ENCODE assay signal across 10 mouse cellular contexts in genomic region chr17:12364426-12364735, GRCm38 (mm10). TPM values are rescaled to one million over a fixed set of nuclear protein-coding genes. Genes with fewer than 3 reads are reported as not detected.
A peak's percentile ranks its signal among the peaks of the same experiment; 100 is the strongest.
DNase-seq lines count a peak whose midpoint lies in the region; ATAC-seq and TF ChIP-seq lines count a peak whose summit lies in the region.
"Had no signal": no experiment of that assay in that cellular context is flagged by ENCODE, and none has a peak within 500 bp of the region (broad histone marks: within the 10 kb centered on the region; RNA-seq: fewer than 3 reads in every experiment).

No protein-coding gene starts in this region.

- no peaks in the 10 kb centered on the region for H3K36me3 ChIP-seq in kidney, embryonic 16.5 days (ENCODE audit: insufficient read depth, low read length)
- no peaks in the 10 kb centered on the region for H3K36me3 ChIP-seq in intestine, postnatal 0 days (ENCODE audit: control insufficient read depth, insufficient read depth)

- peak; percentile 9 for DNase-seq in embryo, embryonic 10 days (ENCODE audit: low spot score)
- no peak for DNase-seq in embryo, embryonic 11 days
- DNase-seq in thymus, postnatal 4 days, result peak; percentile 29
- DNase-seq in thymus, postnatal 0 days (ENCODE audit: low spot score), result no peak
- DNase-seq in left cerebral cortex, adult 2 months (ENCODE audit: extremely low spot score in 1 of 2, low spot score in 2 of 2), result peak; percentile 26 to 36
- no peak for DNase-seq in gastrocnemius, postnatal 10 days
- DNase-seq: gastrocnemius, adult 2 months; kidney, postnatal 10 days had no signal

- peak; percentile 31 for TF ChIP-seq CTCF in left cerebral cortex, adult 2 months (IDR thresholded peaks at IDR 0.05)
- TF ChIP-seq CTCF in intestine, postnatal 0 days (IDR thresholded peaks at IDR 0.05; ENCODE audit: low read depth), result no peak

- H3K9me3 ChIP-seq in kidney, embryonic 16.5 days (ENCODE audit: low read length), result no peaks in the 10 kb centered on the region
- H3K9me3 ChIP-seq in intestine, postnatal 0 days (ENCODE audit: control insufficient read depth), result no peaks in the 10 kb centered on the region

- H3K4me1 ChIP-seq in kidney, embryonic 16.5 days (ENCODE audit: insufficient read depth, low read length), result no peaks in the 10 kb centered on the region
- H3K4me1 ChIP-seq in intestine, postnatal 0 days (replicated peaks; ENCODE audit: control insufficient read depth, insufficient read depth, low read length), result no peaks in the 10 kb centered on the region

- intact Hi-C loops in left cerebral cortex, adult 2 months (cut with DNase I), result no loop called here

- no peak overlapping the region for H3K4me2 ChIP-seq in kidney, embryonic 16.5 days (replicated peaks; ENCODE audit: low read depth, low read length)
- no peak overlapping the region for H3K4me2 ChIP-seq in intestine, postnatal 0 days (replicated peaks; ENCODE audit: low read depth)

- H3K9ac ChIP-seq in kidney, embryonic 16.5 days (replicated peaks; ENCODE audit: low read length), result no peak overlapping the region
- no peak overlapping the region for H3K9ac ChIP-seq in intestine, postnatal 0 days (ENCODE audit: low read depth, low read length)

- H3K27me3 ChIP-seq in kidney, embryonic 16.5 days (ENCODE audit: insufficient read depth, low read length), result no peaks in the 10 kb centered on the region
- H3K27me3 ChIP-seq in intestine, postnatal 0 days (replicated peaks; ENCODE audit: control insufficient read depth, insufficient read depth, low read length), result no peaks in the 10 kb centered on the region

- WGBS in kidney, embryonic 16.5 days, result 65% methylated on average over 8 of the region's 8 CpGs
- WGBS in intestine, postnatal 0 days, result 71% methylated on average over 8 of the region's 8 CpGs

- H3K27ac ChIP-seq in left cerebral cortex, adult 2 months, result no peak overlapping the region
- H3K27ac ChIP-seq in kidney, embryonic 16.5 days (ENCODE audit: low read length), result no peak overlapping the region
- H3K27ac ChIP-seq in intestine, postnatal 0 days (ENCODE audit: low read depth, low read length), result no peak overlapping the region
- H3K27ac ChIP-seq: gastrocnemius, adult 2 months had no signal

- ATAC-seq in kidney, embryonic 16.5 days (ENCODE audit: low FRiP score, low TSS enrichment), result no peak
- no peak for ATAC-seq in intestine, postnatal 0 days

- no peak overlapping the region for H3K4me3 ChIP-seq in left cerebral cortex, adult 2 months
- no peak overlapping the region for H3K4me3 ChIP-seq in kidney, embryonic 16.5 days (ENCODE audit: low read length)
- H3K4me3 ChIP-seq in intestine, postnatal 0 days (ENCODE audit: low read depth, low read length), result no peak overlapping the region
- H3K4me3 ChIP-seq: gastrocnemius, adult 2 months had no signal

RNA-seq across cellular contexts. Expression of gene Plg, which starts 14.0 kb away (rescaled TPM):
- 0.05 TPM in 1 of 2 replicates, not detected in the other for polyA plus RNA-seq in thymus, postnatal 0 days (2015; fragmentation: Nextera tagmentation; extraction: Ambion mirVana)
- under 1 TPM in 1 of 2 experiments, not detected in 1; 0.11 TPM for total RNA-seq in left cerebral cortex, adult 2 months (2021)
- polyA plus RNA-seq in kidney, embryonic 16.5 days (2015; fragmentation: Nextera tagmentation; extraction: Ambion mirVana), result 0.75 and 1.0 TPM in 2 replicates
- 0.10 and 0.13 TPM in 2 replicates for polyA plus RNA-seq in intestine, postnatal 0 days (2015; fragmentation: Nextera tagmentation; extraction: Ambion mirVana)
- 1 to 10 TPM in 1 of 2 experiments, under 1 TPM in 1; 0.12 to 1.1 TPM for total RNA-seq in gastrocnemius, postnatal 10 days (2021)
- total RNA-seq: gastrocnemius, adult 2 months had no signal

RNA-seq across cellular contexts. Expression of gene Map3k4, which starts 45.8 kb away (rescaled TPM):
- polyA plus RNA-seq in thymus, postnatal 0 days (2015; fragmentation: Nextera tagmentation; extraction: Ambion mirVana), result 33.4 and 41.3 TPM in 2 replicates
- 10 to 100 TPM; 50.0 to 50.2 TPM for total RNA-seq in left cerebral cortex, adult 2 months (2021)
- polyA plus RNA-seq in kidney, embryonic 16.5 days (2015; fragmentation: Nextera tagmentation; extraction: Ambion mirVana), result 36.0 and 38.8 TPM in 2 replicates
- polyA plus RNA-seq in intestine, postnatal 0 days (2015; fragmentation: Nextera tagmentation; extraction: Ambion mirVana), result 29.3 and 34.7 TPM in 2 replicates
- total RNA-seq in gastrocnemius, postnatal 10 days (2021), result 10 to 100 TPM; 21.8 to 26.6 TPM

Comparison
In these comparisons a context has a peak if more than half of its experiments do, and no peak if none do; other contexts are left out.
1. DNase-seq: peak in embryo, embryonic 10 days (single experiment), thymus, postnatal 4 days (single experiment) and left cerebral cortex, adult 2 months (2 of 2); none in embryo, embryonic 11 days (single experiment), thymus, postnatal 0 days (single experiment) and gastrocnemius, postnatal 10 days (single experiment).